Mouse (Mus musculus) embryo, embryonic 11 days (tissue): ENCODE results near the gene Baz1a.
A peak's percentile ranks its signal among the peaks of the same experiment; 100 is the strongest.
"Not testable (repeated sequence)": the region's sequence is repeated elsewhere in the genome, so short reads cannot be mapped to it uniquely, and the experiment has no call there.

ENCODE experiments used
- DNase-seq: peaks from one replicate; pipeline ENCODE4 v3.0.0-alpha.2; 2015

Gene Baz1a

GRCm38 (mm10) chr12:54965532-54966160, 48.5 kb downstream of the Baz1a start:
- DNase-seq, result no peak

- no peak for DNase-seq
These were observed 54.6 kb downstream of the Baz1a start for GRCm38 (mm10) chr12:54959569-54959968.

- DNase-seq, result no peak
These were observed 57.2 kb downstream of the Baz1a start for GRCm38 (mm10) chr12:54956974-54957373.

- no peak for DNase-seq
These were observed 57.7 kb downstream of the Baz1a start for GRCm38 (mm10) chr12:54956457-54956856.

GRCm38 (mm10) chr12:54946116-54946515, 68.0 kb downstream of the Baz1a start:
- DNase-seq, result no peak

GRCm38 (mm10) chr12:54942586-54943157, 71.5 kb downstream of the Baz1a start:
- DNase-seq, result not testable (repeated sequence)

GRCm38 (mm10) chr12:54937581-54938343, 76.4 kb downstream of the Baz1a start:
- not testable (repeated sequence) for DNase-seq

- no peak for DNase-seq
These were observed 103.8 kb downstream of the Baz1a start for GRCm38 (mm10) chr12:54910387-54910786.

GRCm38 (mm10) chr12:54892559-54892958, 121.6 kb downstream of the Baz1a start:
- DNase-seq, result not testable (repeated sequence)

GRCm38 (mm10) chr12:54890426-54890825, 123.7 kb downstream of the Baz1a start:
- DNase-seq, result no peak

- DNase-seq, result no peak
These were observed 126.5 kb downstream of the Baz1a start for GRCm38 (mm10) chr12:54887580-54888127.

- peak; percentile 75 for DNase-seq
These were observed 134.5 kb downstream of the Baz1a start for GRCm38 (mm10) chr12:54879630-54880029.

GRCm38 (mm10) chr12:54879211-54879610, 134.9 kb downstream of the Baz1a start:
- DNase-seq, result no peak

- no peak for DNase-seq
These were observed 136.3 kb downstream of the Baz1a start for GRCm38 (mm10) chr12:54877875-54878274.

- DNase-seq, result no peak
These were observed 137.3 kb downstream of the Baz1a start for GRCm38 (mm10) chr12:54876879-54877278.

- peak; percentile 34 for DNase-seq
These were observed 139.4 kb downstream of the Baz1a start for GRCm38 (mm10) chr12:54874711-54875110.

GRCm38 (mm10) chr12:54862606-54863535, 151.3 kb downstream of the Baz1a start, which contains the start of gene Cfl2:
TSS of gene Cfl2 (minus strand) at chr12:54862877.
- DNase-seq, result peak; percentile 91

- DNase-seq, result peak; percentile 70
These were observed 152.1 kb downstream of the Baz1a start for GRCm38 (mm10) chr12:54861991-54862605.

- DNase-seq, result no peak
These were observed 154.6 kb downstream of the Baz1a start for GRCm38 (mm10) chr12:54859531-54859930.

GRCm38 (mm10) chr12:54850551-54850950, 163.6 kb downstream of the Baz1a start:
- DNase-seq, result no peak

GRCm38 (mm10) chr12:54844415-54844814, 169.7 kb downstream of the Baz1a start:
- no peak for DNase-seq
